Mouse (Mus musculus): Measurements from ENCODE around the gene Olfr749.
"Not testable (repeated sequence)": the region's sequence is repeated elsewhere in the genome, so short reads cannot be mapped to it uniquely, and the experiment has no call there.

Olfr749 gene

GRCm38 (mm10) chr14:50744994-50745393 is at the start of gene Olfr749:
TSS of gene Olfr749 (minus strand) at chr14:50745094.
- DNase-seq (ENCODE audit: low read depth, low spot score): no peak

- DNase-seq (ENCODE audit: low read depth, low spot score): no peak
Observed at GRCm38 (mm10) chr14:50788157-50788556, 43.3 kb upstream of the Olfr749 start.

DNA sequence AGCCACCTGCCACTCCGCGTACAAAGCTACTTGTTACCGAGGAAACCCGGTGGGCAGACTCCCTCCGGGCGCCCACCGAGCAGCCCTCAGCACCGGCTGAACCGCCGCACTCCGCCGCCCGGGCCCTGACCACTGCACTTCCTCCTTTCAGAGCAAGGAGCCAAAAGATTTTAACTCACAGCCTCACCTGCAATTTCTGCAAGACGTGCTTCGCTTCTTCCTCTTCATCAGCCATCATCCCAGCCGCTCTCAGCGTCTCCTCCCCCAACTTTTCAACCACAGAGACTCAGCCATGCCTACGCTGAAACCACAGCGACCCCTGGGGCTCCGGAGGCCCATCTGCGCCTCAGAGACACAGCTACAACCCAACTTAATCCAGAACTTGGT is 40.4 kb upstream of the Olfr749 start, which contains the start of gene Ttc5:
TSS of gene Ttc5 (minus strand) at position 269 of the 387 bp plus-strand sequence.
- peak; percentile 81 for DNase-seq (ENCODE audit: low read depth, low spot score)

DNA sequence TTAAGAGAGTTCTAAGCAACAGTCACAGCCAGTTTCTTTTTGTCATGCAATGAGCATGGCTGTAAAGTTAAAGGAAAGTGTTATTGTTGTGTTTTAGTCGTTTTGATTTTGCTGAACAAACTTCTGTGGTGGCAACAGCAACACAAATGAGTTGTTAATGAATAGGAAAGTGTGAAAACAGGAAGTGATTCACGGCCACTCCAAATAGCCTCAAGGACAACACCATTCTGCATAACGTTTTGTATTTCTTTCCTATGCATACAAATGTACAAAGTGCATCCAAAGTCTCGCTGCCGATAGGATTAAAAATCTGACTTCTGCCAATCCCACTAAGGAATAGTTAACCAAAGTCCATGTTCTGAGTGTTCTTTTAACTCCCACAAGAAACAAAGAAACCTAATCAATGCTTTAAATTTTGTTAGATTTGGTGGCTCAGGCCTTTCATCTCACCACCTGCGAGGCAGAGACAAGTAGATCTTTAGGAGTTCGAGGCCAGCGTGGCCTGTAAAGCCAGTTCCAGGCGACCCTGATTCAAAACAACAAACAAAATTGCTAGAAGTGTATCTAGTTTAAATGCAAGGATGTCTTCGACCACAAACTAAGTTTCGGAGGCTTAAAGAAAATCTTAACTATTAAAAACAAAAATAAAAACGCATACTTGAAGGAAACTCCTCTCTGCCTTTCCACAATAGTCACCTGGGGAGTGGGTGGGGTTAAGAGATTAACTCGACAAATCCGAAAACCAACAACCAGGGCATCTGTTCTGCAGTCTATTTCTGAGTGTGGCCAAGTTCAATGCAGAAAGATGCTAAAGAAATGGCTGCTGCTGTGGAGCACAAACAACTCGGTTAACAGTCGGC is 39.7 kb upstream of the Olfr749 start:
- DNase-seq (ENCODE audit: low read depth, low spot score): no peak

- no peak for DNase-seq (ENCODE audit: low read depth, low spot score)
Observed at GRCm38 (mm10) chr14:50782166-50782565, 37.3 kb upstream of the Olfr749 start.

DNA sequence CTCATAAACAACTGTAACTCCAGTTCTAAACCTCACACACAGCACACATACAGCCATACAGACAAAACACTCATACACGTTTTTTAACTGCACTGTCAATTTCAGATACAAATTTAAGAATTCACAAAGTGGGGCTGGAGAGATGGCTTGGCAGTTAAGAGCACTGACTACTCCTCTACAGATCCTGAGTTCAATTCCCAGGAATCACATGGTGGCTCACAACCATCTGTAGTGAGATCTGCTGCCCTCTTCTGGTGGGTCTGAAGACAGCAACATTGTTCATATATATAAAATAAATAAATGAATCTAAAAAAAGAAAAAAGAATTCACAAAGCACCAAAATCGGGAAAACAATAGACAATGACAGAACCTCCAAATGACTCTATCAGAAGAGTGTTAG is 26.4 kb upstream of the Olfr749 start:
- no peak for DNase-seq (ENCODE audit: low read depth, low spot score)

DNA sequence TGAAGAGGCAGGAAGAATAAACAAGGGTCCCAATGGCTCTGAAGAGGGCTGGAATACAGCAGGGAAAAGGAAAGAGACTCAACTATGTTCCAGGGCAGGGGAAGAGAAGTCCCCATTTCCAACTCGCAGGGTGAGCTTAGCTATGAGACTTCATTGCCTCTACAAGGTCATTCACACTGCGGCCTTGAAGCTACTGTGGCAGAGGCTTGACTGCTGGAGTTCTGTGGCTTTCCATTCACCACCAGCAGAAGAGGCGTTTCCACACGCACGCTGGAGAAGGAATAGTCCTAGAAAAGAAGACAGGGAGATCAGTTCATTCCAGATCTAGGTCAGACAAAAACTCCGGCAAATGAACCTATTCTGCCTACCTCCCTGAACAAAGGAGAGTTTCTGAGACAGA is 20.8 kb upstream of the Olfr749 start:
- no peak for DNase-seq (ENCODE audit: low read depth, low spot score)

DNA sequence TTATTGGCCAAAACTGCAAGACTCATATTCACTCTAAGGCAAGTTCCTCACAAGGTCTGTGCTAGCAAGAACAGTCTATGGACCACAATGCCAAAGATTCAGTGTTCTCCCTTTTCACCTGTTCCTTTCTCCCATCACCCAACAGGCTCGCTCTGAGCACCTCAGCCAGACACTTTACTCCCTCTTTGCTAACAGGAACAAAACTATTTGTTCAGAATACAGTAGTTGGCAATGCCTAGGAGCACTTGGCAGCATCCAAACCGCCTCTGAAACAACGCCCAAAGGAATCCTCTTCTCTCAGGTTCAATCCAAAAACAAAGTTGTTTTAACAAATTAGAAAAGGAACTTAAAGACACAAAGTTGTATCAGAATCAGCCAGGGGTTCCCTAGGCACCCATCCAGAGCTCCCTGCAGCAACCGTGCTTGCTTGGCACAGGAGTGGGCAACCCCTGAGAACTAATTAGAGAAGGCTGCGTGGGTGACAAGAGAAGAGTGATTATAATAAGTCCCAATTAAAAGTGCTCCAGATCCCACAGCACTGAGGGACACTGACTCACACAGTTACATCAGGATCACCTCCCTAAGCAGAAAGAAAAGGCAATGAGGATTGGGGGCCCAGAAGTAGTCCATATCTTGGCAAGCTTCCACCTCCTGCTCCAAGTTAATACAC is 13.7 kb upstream of the Olfr749 start:
- no peak for DNase-seq (ENCODE audit: low read depth, low spot score)

GRCm38 (mm10) chr14:50741584-50741983 is 3.3 kb downstream of the Olfr749 start:
- no peak for DNase-seq (ENCODE audit: low read depth, low spot score)

- DNase-seq (ENCODE audit: low read depth, low spot score): no peak
Observed at GRCm38 (mm10) chr14:50740334-50740733, 4.6 kb downstream of the Olfr749 start.

GRCm38 (mm10) chr14:50722371-50722770 is 22.5 kb downstream of the Olfr749 start:
- DNase-seq (ENCODE audit: low read depth, low spot score): not testable (repeated sequence)

GRCm38 (mm10) chr14:50719875-50720274 is 25.0 kb downstream of the Olfr749 start:
- not testable (repeated sequence) for DNase-seq (ENCODE audit: low read depth, low spot score)

GRCm38 (mm10) chr14:50707073-50707472 is 37.8 kb downstream of the Olfr749 start, which contains the start of gene Olfr748:
TSS of gene Olfr748 (plus strand) at chr14:50707373.
- DNase-seq (ENCODE audit: low read depth, low spot score): no peak

DNA sequence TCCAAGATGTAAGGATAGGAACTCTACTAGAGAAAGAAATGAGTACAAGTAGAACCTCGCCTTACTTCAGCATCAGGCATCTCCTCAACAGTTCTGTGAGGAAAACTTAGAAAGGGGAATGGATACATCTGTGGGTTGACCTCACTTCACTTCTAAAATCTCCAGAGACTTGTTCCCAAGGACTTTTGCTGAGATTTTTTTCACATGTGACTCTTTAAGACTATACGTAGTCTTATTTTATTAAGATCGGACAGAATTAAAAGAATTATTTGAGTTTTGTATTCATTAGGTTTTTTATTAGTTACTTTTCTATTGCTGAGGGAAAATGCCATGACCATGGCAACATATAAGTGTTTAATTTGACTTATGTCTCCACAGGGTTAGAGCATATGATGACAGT is 51.8 kb downstream of the Olfr749 start, which contains the start of gene Olfr747:
TSS of gene Olfr747 (minus strand) at position 101 of the 400 bp plus-strand sequence.
- no peak for DNase-seq (ENCODE audit: low read depth, low spot score)

All from skeletal muscle tissue, adult 2 months (tissue).